Mouse (Mus musculus): ENCODE measurements around the gene Psmc6. TPM values are rescaled to one million over a fixed set of nuclear protein-coding genes. Genes with fewer than 3 reads are reported as not detected.

Gene Psmc6
- total RNA-seq, 2 experiments from 2014 or later: 83.2 to 92.2 TPM

- ATAC-seq (replicated peaks; ENCODE audit: low FRiP score, poor library complexity, severe bottlenecking): peak; percentile 52
Observed at GRCm38 (mm10) chr14:45329018-45329588, 485 bp upstream of the Psmc6 start.

DNA sequence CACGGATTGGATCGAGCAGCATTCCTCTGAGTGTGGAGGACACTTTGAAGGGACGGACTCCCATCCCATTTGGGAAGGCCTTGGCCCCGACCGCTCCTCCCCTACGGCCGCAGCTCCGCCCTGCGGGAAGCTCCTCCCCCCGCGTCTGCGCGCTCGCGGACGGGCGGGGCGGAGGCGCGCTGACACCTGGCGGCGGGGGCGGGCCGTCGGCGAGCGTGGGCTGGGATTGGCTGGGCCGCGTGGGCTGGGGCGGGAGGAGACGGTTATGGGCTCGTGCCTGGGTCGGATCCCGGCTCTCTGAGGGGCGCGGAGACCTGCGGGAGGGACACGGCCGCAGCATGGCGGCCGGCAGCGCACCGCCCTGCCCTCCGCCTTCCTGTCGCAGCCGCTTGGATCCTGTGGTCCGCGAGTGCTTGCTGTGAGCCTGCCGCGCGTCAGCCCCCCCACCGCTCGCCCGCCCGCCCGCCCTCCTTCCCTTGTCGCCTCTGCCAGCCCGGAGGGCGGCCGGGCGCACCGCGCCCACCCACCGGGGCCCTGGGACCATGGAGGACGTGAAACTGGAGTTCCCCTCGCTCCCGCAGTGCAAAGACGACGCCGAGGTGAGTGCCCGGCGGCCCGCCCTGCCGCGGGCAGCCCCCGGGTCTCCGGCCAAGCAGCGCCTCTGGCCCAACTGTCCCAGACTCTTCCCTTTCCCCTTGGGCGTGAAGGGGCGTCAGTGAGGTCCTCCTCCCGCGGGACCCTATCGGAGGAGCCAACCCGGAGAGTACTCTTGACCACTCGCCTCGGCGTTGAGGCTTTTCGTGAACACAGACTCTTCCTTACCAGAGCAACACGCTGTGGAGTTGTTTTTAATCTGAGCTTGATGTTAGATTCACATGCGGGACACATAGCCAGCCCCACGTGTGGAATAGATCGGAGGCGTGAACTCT, 21.6 kb downstream of the Psmc6 start, which contains the start of gene Styx:
TSS of gene Styx (plus strand) at position 163 of the 929 bp plus-strand sequence.
- ATAC-seq (replicated peaks; ENCODE audit: low FRiP score, poor library complexity, severe bottlenecking): peak; percentile 99

DNA sequence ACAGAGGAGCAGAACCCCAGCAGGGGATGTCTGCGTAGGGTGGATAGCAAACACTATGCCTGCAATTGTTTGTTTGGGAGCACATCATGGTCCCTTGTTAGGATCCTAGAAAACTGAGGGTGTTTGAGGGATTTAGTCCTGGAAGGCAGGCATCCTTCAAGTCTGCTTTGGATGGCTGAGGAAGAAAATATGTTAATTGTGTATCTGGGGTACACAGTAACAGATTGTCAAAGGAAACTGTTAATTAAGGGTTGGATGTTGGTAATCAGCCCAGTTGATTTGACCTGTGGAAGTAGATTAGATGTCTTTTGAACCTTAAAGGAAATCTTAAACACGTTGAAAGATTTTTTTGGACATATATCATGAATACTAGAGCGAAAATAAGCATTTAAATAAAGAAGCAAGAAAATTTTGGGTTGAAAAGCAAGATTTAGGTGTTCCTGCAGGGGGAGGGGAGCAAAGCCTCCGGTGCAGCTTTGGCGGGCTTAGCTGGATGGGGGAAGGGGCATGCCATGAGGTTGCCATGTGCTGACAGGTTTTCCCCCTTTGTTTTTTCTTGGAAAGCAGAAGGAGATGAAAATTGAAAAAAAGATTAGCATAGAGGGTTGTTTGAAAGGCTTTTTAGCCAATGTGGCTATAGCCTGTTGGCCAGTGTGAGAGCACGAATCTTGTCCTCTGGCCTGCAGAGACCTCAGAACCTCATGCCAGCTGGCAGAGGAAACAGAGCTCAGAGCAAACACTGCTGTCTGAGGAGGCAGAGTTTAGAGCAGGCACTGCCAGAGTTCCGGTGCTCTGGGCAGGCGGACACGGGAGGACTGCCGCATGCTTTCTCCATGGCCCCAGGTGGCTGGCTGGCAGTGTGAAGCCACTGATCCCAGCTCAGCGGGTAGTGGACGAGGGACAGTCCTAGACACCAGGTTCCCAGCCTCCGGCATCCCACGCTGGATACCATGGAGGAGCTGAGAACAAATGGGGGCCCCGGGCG, 34.9 kb downstream of the Psmc6 start:
- no peak for ATAC-seq (replicated peaks; ENCODE audit: low FRiP score, poor library complexity, severe bottlenecking)

DNA sequence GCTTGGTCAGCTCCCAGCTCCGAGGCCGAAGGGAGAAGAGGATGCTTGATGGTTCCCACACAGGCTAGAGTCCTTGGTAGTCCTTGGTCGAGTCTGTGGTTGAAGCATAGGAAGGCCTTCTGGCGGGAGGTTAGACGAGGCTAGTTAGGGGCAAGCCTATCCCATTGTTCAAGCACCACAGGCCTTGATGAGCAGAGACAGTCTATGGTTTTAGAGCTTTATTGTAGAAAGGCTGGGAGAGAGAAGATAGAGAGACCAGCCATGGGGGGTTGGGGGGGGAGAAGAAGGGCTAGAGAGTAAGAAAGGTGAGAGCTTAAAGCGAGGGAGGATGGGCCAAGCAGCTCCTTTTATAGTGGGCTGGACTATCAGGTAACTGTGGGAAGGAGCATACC, 35.6 kb downstream of the Psmc6 start:
- ATAC-seq (replicated peaks; ENCODE audit: low FRiP score, poor library complexity, severe bottlenecking): no peak

DNA sequence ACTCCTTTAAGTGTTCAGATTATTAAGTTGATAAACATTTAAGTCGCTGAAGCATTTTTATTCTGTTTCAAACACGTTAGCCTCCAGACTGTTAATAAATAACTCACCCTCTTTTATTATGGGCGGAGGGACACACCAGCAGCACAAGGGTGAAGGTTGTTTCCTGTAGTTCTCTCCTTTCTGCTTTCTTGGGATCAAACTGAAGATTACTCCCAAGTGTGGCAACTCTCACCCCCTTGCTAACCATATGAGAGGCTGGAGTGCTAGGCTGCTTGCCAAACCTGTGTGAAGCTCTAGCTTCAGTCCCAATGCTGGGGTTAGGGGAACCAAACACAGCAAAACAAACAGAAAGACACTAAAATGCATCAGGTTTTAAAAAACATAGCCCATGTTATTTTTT, 49.2 kb downstream of the Psmc6 start:
- ATAC-seq (replicated peaks; ENCODE audit: low FRiP score, poor library complexity, severe bottlenecking): no peak

DNA sequence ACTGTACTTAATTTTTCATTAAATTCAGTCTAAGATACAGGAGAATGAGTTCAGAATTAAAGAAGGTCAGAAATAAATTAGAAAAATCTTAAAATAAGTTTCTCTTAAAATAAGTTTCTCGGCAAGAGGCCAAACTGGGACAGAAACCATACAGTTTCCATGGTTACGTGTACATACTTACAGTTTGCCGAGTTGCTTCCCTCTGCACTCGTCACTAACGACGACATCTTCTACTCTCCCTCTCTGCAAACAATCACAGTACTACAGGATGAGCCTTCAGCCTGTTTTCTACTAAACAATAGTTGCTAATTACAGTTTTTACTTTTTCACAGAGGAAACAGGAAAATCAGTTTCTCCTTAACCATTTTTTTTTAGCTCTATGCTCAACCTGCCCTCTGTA, 51.2 kb downstream of the Psmc6 start:
- no peak for ATAC-seq (replicated peaks; ENCODE audit: low FRiP score, poor library complexity, severe bottlenecking)

DNA sequence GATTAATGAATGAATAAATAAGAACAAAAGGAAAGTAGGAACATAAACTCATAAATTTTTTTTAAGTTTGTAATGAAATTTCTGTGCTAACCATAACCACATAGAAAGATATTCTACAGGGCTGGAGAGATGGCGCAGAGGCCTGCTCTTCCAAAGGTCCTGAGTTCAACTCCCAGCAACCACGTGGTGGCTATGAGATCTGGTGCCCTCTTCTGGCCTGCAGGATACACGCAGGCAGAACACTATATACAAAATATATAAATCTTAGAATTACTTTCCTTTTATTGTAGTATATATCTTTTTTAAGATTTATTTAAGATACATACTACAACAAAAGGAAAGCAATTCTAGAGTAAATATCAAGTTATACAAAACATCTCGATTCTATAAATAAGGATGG, 53.3 kb downstream of the Psmc6 start:
- no peak for ATAC-seq (replicated peaks; ENCODE audit: low FRiP score, poor library complexity, severe bottlenecking)

DNA sequence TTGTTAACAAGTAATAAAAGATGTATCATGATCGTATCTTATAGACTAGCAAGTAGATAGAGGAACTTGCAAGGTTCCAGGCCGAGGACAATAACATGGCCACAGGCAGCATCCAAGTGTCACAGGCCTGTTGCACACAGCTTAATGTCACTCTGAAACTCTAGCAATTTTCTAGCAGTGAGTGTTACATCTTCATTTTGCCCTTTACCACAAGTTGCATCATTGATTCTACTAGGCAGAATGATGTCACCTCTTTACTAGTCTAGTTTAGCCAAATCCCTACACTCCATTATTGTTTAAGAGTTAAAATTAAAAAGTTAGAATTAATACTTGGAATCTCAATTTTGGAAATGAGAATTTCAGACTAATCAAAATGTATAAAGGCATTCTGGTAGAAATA, 56.0 kb downstream of the Psmc6 start:
- ATAC-seq (replicated peaks; ENCODE audit: low FRiP score, poor library complexity, severe bottlenecking): no peak

- no peak for ATAC-seq (replicated peaks; ENCODE audit: low FRiP score, poor library complexity, severe bottlenecking)
Observed at GRCm38 (mm10) chr14:45387480-45387879, 57.9 kb downstream of the Psmc6 start.

GRCm38 (mm10) chr14:45388345-45389181, 59.0 kb downstream of the Psmc6 start:
- peak; percentile 91 for ATAC-seq (replicated peaks; ENCODE audit: low FRiP score, poor library complexity, severe bottlenecking)

GRCm38 (mm10) chr14:45389194-45389593, 59.6 kb downstream of the Psmc6 start:
- no peak for ATAC-seq (replicated peaks; ENCODE audit: low FRiP score, poor library complexity, severe bottlenecking)

Other genes with a start within 250 kb of the Psmc6 start
- 2.3 and 8.6 TPM in 2 replicates for gene Gpr137c, start 110.1 kb upstream of the Psmc6 start, total RNA-seq (2015; ENCODE audit: low replicate concordance)
- 0.70 and 1.3 TPM in 2 replicates for gene Gpr137c, start 110.1 kb upstream of the Psmc6 start, total RNA-seq (2017; ENCODE audit: low replicate concordance)
- gene Txndc16, start 109.5 kb upstream of the Psmc6 start, total RNA-seq (2015; ENCODE audit: low replicate concordance): 1.9 and 3.8 TPM in 2 replicates
- gene Txndc16, start 109.5 kb upstream of the Psmc6 start, total RNA-seq (2017; ENCODE audit: low replicate concordance): 4.0 and 4.3 TPM in 2 replicates
- gene Ero1l, start 11.0 kb upstream of the Psmc6 start, total RNA-seq (2015; ENCODE audit: low replicate concordance): 45.8 and 46.5 TPM in 2 replicates
- gene Ero1l, start 11.0 kb upstream of the Psmc6 start, total RNA-seq (2017; ENCODE audit: low replicate concordance): 19.5 and 34.2 TPM in 2 replicates
- 5.8 and 16.9 TPM in 2 replicates for gene Styx, start 21.3 kb downstream of the Psmc6 start, total RNA-seq (2015; ENCODE audit: low replicate concordance)
- gene Styx, start 21.3 kb downstream of the Psmc6 start, total RNA-seq (2017; ENCODE audit: low replicate concordance): 5.0 and 6.6 TPM in 2 replicates
- gene Gnpnat1, start 75.1 kb downstream of the Psmc6 start, total RNA-seq (2015; ENCODE audit: low replicate concordance): 3.1 and 22.6 TPM in 2 replicates
- gene Gnpnat1, start 75.1 kb downstream of the Psmc6 start, total RNA-seq (2017; ENCODE audit: low replicate concordance): 5.4 and 9.2 TPM in 2 replicates
- not detected in 2 replicates for gene Fermt2, start 200.3 kb downstream of the Psmc6 start, total RNA-seq (2015; ENCODE audit: low replicate concordance)
- not detected in 2 replicates for gene Fermt2, start 200.3 kb downstream of the Psmc6 start, total RNA-seq (2017; ENCODE audit: low replicate concordance)

All from erythroblast, adult 5-6 weeks (primary cell).